Mouse (Mus musculus) urinary bladder, postnatal 36 days (tissue): ENCODE measurements around the gene Teddm3.
A peak's percentile ranks its signal among the peaks of the same experiment; 100 is the strongest.
"Not testable (repeated sequence)": the region's sequence is repeated elsewhere in the genome, so short reads cannot be mapped to it uniquely, and the experiment has no call there.

ENCODE experiments used
- DNase-seq, 2 experiments: peaks; one replicate each; pipeline ENCODE4 v3.0.0; 2022; ENCODE audit warnings: low spot score in 2 of 2, mixed read lengths in 1 of 2

Teddm3 gene

DNA sequence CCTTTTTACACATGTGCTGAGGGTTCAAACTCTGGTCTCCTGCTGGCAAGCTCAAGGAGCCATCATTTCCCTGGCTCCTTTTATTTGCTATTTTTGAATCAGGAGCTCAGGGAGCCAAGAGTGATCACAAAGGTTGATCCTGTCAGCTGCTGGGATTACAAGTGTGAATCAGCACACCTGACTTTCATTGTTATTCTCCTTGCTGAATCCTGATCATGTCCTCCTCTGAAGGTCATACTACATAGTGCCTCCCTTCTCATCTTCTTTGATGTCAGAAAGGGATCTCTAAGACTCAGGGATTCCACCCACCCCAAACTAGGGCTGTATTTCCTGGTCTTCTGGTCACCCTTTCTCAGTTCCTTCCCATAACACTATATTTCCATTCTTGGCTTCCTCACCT lies 3.9 kb downstream of the Teddm3 start:
- no peak for DNase-seq

DNA sequence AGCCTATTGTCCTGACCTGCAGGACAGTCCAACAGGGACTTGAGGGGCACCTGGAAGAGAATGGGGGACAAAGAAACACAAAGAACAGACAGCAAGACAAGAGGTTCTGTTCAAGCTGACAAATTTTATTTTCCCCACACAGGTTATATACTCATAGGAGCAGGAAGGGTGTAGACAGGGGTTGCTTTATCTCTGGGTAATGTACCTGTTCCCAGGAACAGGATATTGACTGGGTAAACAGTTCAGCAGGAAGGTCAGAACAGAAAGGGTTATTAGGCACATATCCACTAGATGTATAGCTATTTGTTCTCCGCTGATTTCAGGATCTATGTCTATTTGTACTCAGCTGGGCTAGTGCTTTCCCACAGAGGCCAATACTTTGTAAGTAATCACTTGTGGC lies 5.3 kb downstream of the Teddm3 start:
- not testable (repeated sequence) for DNase-seq

GRCm38 (mm10) chr16:21136312-21137083 lies 17.3 kb downstream of the Teddm3 start:
- no peak for DNase-seq

GRCm38 (mm10) chr16:21127666-21128065 lies 26.1 kb downstream of the Teddm3 start:
- not testable (repeated sequence) for DNase-seq

DNA sequence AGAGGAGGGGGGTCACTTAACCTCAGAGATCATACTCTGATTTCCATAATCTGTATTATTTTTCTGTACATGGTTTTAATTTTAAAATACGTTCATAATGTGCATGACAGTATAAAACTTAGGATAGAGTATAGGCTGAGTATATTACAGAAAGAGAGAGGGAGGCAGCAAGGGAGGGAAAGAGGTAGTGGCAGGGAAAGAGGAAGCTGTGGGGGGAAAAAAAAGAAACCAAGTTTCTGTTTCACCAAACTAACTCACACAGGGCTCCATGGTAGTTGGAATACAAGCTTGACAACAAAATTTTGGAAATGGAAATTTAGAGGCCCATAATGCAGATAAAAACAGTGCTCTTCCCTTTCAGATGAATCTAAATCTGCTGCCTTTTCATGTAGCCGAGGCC lies 31.0 kb downstream of the Teddm3 start:
- not testable (repeated sequence) for DNase-seq

DNA sequence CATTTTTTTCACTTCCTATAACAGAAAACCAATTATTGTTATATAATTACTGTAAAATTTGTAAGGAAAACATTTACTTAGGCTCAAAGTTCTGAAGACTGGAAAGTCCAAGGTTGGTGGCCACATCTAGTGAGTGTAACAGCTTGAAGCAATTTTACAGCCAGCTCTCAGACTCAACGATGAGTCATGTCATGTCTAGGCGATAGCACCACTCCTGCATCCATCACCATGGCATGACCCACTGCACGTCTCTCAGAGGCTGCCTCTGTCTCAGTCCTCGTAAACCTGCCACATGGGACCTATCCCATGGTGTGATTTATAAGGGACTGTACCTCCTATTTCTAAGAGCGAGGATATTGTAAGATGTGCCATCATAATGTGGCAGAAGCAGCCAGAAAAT lies 37.7 kb downstream of the Teddm3 start:
- no peak for DNase-seq

DNA sequence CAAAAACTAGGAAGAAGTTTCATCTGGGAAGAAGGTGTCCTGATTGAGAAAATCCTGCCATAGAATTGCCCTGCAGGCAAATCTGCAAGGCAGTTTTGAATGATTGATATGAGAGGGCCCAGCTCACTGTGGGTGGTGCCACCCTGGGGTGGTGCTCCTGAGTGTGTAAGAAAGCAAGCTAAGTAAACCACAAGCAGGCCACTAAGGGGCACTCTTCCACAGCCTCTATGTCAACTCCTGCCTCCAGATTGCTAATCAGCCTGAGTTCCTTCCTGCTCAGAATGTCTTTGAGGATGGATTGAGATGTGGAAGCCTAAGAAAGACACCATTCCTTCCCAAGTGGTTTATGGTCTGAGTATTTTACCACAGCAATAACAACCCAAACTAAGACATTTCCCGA lies 44.3 kb downstream of the Teddm3 start:
- peak in 1 of 2 experiments; percentile 6 for DNase-seq
